Mouse (Mus musculus) frontal cortex, adult 2 months (tissue): ENCODE results near the gene Gdap1l1. TPM values are rescaled to one million over a fixed set of nuclear protein-coding genes. Genes with fewer than 3 reads are reported as not detected.

ENCODE experiments used
- DNase-seq, 2 experiments: peaks; one replicate each; pipeline ENCODE4 v3.0.0; 2022; ENCODE audit warnings: low spot score in 1 of 2; ENCODE audit errors: extremely low spot score in 1 of 2
- polyA plus RNA-seq: library from polyadenylated mRNA; depleted of rRNA; stranded (reverse); fragments of >200 nt; gene quantifications from 2 replicates; pipeline ENCODE4 v1.2.3, GENCODE M21; 2012; rRNA removed

Gdap1l1 gene
- polyA plus RNA-seq, 1 experiment, result 90.1 TPM

DNA sequence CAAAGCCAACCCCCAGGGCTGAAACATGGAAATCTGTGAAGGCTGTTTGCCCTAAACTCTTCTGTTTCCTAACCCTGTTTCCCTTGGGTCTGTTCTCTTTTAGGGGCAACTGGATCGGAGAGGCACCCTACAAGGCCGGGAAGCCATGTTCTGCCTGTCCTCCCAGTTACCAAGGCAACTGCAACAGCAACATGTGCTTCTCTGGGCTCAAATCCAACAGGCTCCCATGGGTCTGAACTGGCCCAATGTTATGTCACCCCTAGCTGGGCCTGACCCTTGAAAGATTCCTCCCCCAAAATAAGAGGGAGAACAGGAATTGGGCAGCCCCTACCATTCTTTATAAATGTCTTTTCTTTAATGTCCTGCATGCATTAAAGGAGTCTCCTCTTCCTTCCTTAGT, 63.9 kb downstream of the Gdap1l1 start:
- no peak for DNase-seq

DNA sequence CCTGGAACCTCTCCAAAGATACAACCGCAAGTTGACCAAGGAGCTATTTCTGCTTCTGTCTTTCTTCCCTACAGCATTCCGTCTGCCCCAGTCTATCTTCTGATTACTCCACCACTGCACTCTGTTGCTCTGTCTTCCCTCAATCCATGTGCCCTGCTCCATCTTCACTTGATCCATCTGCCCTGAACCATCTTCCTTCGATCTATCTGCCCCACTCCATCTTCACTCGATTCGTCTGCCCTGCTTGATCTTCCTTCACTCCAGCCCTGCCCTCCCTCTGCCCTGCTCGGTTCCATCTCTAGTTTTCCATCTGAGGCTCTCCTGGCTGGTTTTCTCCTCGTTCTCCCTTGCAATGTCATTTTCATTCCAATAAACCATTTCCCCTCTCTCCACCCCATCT, 64.9 kb downstream of the Gdap1l1 start:
- DNase-seq, result no peak

Other genes with a start within 250 kb of the Gdap1l1 start
- 29.3 and 31.9 TPM in 2 replicates for gene Tox2, start 235.4 kb upstream of the Gdap1l1 start, polyA plus RNA-seq
- 0.64 and 0.78 TPM in 2 replicates for gene Jph2, start 40.5 kb upstream of the Gdap1l1 start, polyA plus RNA-seq
- 24.2 and 26.0 TPM in 2 replicates for gene Oser1, start 13.8 kb upstream of the Gdap1l1 start, polyA plus RNA-seq
- gene Fitm2, start 34.2 kb downstream of the Gdap1l1 start, polyA plus RNA-seq, result 10.3 and 11.2 TPM in 2 replicates
- gene R3hdml, start 53.8 kb downstream of the Gdap1l1 start, polyA plus RNA-seq, result 0.08 TPM in 1 of 2 replicates, not detected in the other
- not detected in 2 replicates for gene Hnf4a, start 68.3 kb downstream of the Gdap1l1 start, polyA plus RNA-seq
- 44.2 and 47.2 TPM in 2 replicates for gene Ttpal, start 163.8 kb downstream of the Gdap1l1 start, polyA plus RNA-seq
- gene Serinc3, start 206.7 kb downstream of the Gdap1l1 start, polyA plus RNA-seq, result 167 and 199 TPM in 2 replicates
- gene Pkig, start 219.9 kb downstream of the Gdap1l1 start, polyA plus RNA-seq, result 194 and 214 TPM in 2 replicates